Mouse (Mus musculus): ENCODE measurements around the gene Nanos2.

Gene Nanos2

GRCm38 (mm10) chr7:19017909-19018308 lies 30.7 kb downstream of the Nanos2 start:
- no peak for DNase-seq (ENCODE audit: low spot score in 2 of 2)

GRCm38 (mm10) chr7:19021048-19021447 lies 33.8 kb downstream of the Nanos2 start:
- DNase-seq (ENCODE audit: low spot score in 2 of 2) = no peak

GRCm38 (mm10) chr7:19022189-19022958 lies 35.2 kb downstream of the Nanos2 start:
- no peak for DNase-seq (ENCODE audit: low spot score in 2 of 2)

DNA sequence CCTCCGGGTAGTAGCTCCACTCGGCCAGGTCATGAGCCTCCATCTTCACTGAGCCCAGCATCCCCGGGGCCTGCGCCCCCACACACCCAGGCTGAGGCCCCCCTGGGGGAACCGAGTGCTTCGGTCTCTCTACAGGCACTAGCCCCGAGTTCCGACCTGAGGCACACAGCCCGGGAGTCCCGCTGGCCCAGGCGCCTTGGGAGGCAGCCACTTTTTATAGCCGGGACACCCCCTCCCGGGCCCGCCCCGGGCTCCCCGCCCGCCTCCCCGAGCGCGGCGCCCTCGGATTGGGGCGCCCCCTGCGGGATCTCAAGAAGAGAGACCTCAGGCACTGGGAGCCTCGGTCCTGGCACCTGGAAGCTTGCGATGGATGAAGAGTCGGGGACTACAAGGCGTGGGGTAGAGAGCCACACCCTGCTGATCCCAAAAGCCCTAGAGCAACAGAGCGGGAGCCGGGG lies 36.2 kb downstream of the Nanos2 start, which contains the start of gene Foxa3:
TSS of gene Foxa3 (minus strand) at position 182 of the 458 bp plus-strand sequence.
- peak in 1 of 2 experiments; percentile 18 for DNase-seq (ENCODE audit: low spot score in 2 of 2)

DNA sequence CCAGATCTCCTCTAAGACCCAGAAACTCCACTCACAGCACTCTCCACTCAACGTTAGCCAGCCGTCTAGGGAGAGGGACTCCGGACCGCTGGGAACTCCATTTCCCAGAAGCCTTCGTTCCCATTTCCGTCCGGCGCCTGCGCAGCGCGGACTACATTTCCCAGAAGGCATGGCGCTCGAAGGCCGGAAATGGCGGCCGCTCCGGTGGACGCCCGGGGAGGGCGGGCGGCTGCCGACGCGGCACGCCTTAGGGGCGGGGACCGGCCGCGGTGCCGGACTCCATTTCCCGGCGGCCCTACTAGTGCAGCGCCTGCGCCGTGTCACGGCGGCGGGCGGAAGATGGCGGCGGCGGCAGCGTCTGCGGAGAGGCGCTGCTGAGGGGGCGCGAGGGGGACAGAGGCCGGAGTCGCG lies 36.9 kb downstream of the Nanos2 start, which contains the start of gene Sympk:
TSS of gene Sympk (plus strand) at position 282 of the 411 bp plus-strand sequence.
- DNase-seq (ENCODE audit: low spot score in 2 of 2) = peak; percentile 93 to 94

DNA sequence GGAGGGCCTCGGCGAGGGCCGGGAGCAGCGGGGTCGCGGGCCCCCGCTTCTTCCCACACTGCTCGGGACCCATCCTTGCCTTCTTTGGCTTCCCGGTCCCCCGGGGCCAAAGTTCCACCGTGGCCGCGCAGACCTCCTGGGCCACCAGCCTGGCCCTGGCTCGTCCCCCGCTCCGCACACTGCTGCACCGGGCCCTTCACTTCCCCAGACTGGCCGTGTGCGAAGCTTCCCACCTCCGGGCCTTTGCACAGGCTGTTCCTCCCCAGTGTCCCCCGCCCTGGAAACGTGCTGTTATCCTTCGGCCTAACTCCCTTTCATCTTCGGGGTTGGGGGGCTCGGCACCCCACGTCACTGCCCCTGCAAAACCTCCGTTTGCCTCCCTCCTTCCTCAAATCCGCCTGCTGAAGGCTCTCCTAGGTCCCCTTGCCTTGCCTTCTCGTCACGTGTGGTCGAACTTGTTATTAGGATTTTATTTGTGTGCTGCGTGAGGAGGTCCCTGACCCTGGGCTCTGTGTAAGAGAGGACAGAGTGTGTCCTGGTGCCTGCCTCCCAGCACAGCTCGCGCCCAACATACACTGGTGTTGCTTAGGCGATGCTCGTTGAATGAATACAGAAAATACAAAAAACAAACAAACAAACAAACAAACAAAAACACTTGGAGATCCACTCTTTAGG lies 37.5 kb downstream of the Nanos2 start:
- DNase-seq (ENCODE audit: low spot score in 2 of 2) = peak in 1 of 2 experiments; percentile 12

DNA sequence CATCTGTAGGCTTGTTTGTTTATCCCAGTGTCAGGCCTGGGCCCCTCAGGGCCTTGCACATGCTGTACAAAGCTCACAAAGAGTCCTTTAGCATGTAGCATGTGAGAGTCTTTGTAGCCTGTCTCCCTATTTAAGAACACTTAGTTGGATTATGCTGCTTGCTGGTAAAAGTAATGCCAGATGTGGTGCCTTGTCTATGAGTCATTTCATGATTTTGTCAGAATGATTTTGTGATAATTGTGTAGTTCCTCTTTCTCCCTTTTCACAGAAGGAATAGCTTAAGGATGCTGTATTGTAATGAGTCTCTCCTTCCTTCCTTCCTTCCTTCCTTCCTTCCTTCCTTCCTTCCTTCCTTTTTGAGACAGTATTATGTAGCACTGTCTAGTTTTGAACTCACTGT lies 40.9 kb downstream of the Nanos2 start:
- no peak for DNase-seq (ENCODE audit: low spot score in 2 of 2)

DNA sequence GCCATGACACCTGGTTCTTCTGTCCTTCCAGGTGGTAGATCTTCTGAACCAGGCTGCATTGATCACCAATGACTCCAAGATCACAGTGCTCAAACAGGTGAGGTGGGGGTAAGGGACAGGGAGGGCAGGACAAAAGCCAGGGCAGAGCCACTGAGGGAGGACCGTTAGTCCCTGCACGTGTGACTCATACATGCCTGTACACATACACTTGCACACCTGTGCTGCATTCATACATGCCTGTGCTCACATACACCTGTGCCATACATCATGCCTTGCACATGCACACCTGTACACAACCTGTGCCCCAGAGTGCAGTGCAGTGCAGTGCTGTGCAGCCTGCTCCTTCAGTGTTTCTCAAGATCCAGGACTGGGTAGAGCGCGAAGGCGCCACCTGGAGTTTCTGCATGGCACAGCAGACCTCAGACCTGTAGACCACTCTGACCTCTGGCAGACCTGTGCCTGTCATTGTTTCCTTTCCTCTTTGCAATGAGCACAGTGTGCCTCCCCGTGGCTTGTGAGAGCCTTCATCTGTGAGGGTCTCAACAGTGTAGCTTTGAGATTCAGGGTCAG lies 42.0 kb downstream of the Nanos2 start:
- no peak for DNase-seq (ENCODE audit: low spot score in 2 of 2)

GRCm38 (mm10) chr7:19031641-19032040 lies 44.4 kb downstream of the Nanos2 start:
- DNase-seq (ENCODE audit: low spot score in 2 of 2) = no peak
